Mouse (Mus musculus): ENCODE data around the gene Sgca. TPM values are rescaled to one million over a fixed set of nuclear protein-coding genes. Genes with fewer than 3 reads are reported as not detected.

Gene Sgca
- polyA plus RNA-seq, 1 experiment from 2014 or later: not detected

GRCm38 (mm10) chr11:95002705-95003104 lies 26.6 kb upstream of the Sgca start:
- H3K4me1 ChIP-seq (ENCODE audit: insufficient read depth): 0 out of 2 replicates have a peak, but pooled peaks cover 4% of the 10 kb centered on the region
- no peaks in the 10 kb centered on the region for H3K27me3 ChIP-seq (ENCODE audit: insufficient read depth, low read length)
- no peaks in the 10 kb centered on the region for H3K9me3 ChIP-seq (ENCODE audit: low read depth, low read length)
- ATAC-seq (ENCODE audit: insufficient read depth): no peak
- no peak for TF ChIP-seq CTCF (IDR thresholded peaks at IDR 0.05; ENCODE audit: low read depth)
- no peak overlapping the region for H3K27ac ChIP-seq (ENCODE audit: low read depth)
- H3K36me3 ChIP-seq (ENCODE audit: insufficient read depth): peaks cover 82% of the 10 kb centered on the region
- WGBS: 94% methylated on average over 8 of the region's 8 CpGs
- H3K9ac ChIP-seq: no peak overlapping the region
- DNase-seq: no peak
- no peak overlapping the region for H3K4me3 ChIP-seq (ENCODE audit: low read depth, low read length)
- H3K4me2 ChIP-seq: no peak overlapping the region

GRCm38 (mm10) chr11:95001584-95002347 lies 25.6 kb upstream of the Sgca start:
- Histone ChIP-seq H3K9me3 (ENCODE audit: low read depth, low read length) (no peaks in the 10 kb centered on the region), H3K4me2 (no peak overlapping the region), H3K36me3 (ENCODE audit: insufficient read depth) (peaks cover 91% of the 10 kb centered on the region), H3K4me3 (ENCODE audit: low read depth, low read length) (no peak overlapping the region), H3K27me3 (ENCODE audit: insufficient read depth, low read length) (no peaks in the 10 kb centered on the region), H3K4me1 (ENCODE audit: insufficient read depth) (0 out of 2 replicates have a peak, but pooled peaks cover 4% of the 10 kb centered on the region), H3K27ac (ENCODE audit: low read depth) (no peak overlapping the region), H3K9ac (no peak overlapping the region)
- 90% methylated on average over 21 of the region's 21 CpGs for WGBS
- DNase-seq (no peak), ATAC-seq (ENCODE audit: insufficient read depth) (no peak)
- no peak for TF ChIP-seq CTCF (IDR thresholded peaks at IDR 0.05; ENCODE audit: low read depth)

DNA sequence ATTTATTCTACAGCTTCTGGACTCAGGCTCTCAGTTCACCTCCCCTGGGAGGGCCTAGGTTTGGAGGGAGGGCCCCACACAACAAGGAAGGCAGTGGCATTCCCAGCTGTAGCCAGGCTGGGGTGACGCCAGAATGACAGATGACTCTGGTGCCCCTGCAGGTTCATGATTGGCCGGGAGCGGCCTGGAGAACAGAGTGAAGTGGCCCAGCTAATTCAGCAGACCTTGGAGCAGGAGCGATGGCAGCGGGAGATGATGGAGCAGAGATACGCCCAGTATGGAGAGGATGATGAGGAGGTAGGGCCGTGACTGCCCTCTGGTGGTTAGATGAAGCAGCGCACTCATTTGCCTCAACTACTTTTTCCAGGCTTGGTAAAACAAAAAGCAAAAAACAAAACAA lies 24.9 kb upstream of the Sgca start:
- H3K4me3 ChIP-seq (ENCODE audit: low read depth, low read length): no peak overlapping the region
- H3K9ac ChIP-seq: no peak overlapping the region
- no peaks in the 10 kb centered on the region for H3K27me3 ChIP-seq (ENCODE audit: insufficient read depth, low read length)
- ATAC-seq (ENCODE audit: insufficient read depth): peak; percentile 69; the same call in 1 of the 2 replicates
- H3K4me1 ChIP-seq (ENCODE audit: insufficient read depth): 0 out of 2 replicates have a peak, but pooled peaks cover 2% of the 10 kb centered on the region
- TF ChIP-seq CTCF (IDR thresholded peaks at IDR 0.05; ENCODE audit: low read depth): peak; percentile 95
- peak overlapping the region; percentile 59; the same call in 1 of the 2 replicates for H3K27ac ChIP-seq (ENCODE audit: low read depth)
- no peak overlapping the region for H3K4me2 ChIP-seq
- peak; percentile 87 for DNase-seq
- peaks cover 98% of the 10 kb centered on the region for H3K36me3 ChIP-seq (ENCODE audit: insufficient read depth)
- WGBS: 2% methylated on average over 8 of the region's 8 CpGs
- H3K9me3 ChIP-seq (ENCODE audit: low read depth, low read length): no peaks in the 10 kb centered on the region

DNA sequence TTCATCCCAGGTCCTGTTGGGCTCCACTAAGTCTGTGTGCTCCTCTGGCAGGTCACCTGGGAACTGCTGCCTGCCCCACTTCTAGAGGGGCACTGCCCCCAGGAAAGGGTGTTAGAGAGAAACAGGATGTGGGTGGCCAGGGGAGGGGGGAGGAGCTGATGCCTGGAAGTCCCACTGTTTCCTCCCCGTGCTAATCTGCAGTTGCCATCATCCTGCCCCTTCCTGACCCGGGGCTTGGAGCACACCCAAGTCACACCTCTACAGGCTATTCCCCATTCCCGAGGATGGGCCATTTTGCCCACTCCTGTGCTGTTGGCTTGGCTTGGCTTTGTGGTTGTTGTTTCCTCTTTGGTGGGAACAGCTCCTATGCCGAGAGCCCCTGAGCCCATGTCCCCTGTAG lies 24.4 kb upstream of the Sgca start:
- no peak overlapping the region for H3K4me3 ChIP-seq (ENCODE audit: low read depth, low read length)
- ATAC-seq (ENCODE audit: insufficient read depth) (no peak), DNase-seq (peak; percentile 46)
- H3K4me1 ChIP-seq (ENCODE audit: insufficient read depth): no peaks in the 10 kb centered on the region
- 23% methylated on average over 4 of the region's 4 CpGs for WGBS
- no peaks in the 10 kb centered on the region for H3K9me3 ChIP-seq (ENCODE audit: low read depth, low read length)
- H3K27me3 ChIP-seq (ENCODE audit: insufficient read depth, low read length): no peaks in the 10 kb centered on the region
- H3K27ac ChIP-seq (ENCODE audit: low read depth): peak overlapping the region; percentile 59
- H3K9ac ChIP-seq: no peak overlapping the region
- no peak for TF ChIP-seq CTCF (IDR thresholded peaks at IDR 0.05; ENCODE audit: low read depth)
- no peak overlapping the region for H3K4me2 ChIP-seq
- peaks cover 96% of the 10 kb centered on the region for H3K36me3 ChIP-seq (ENCODE audit: insufficient read depth)

GRCm38 (mm10) chr11:95000128-95000527 lies 24.0 kb upstream of the Sgca start:
- H3K9me3 ChIP-seq (ENCODE audit: low read depth, low read length): no peaks in the 10 kb centered on the region
- peak overlapping the region; percentile 59 for H3K27ac ChIP-seq (ENCODE audit: low read depth)
- H3K4me2 ChIP-seq: no peak overlapping the region

DNA sequence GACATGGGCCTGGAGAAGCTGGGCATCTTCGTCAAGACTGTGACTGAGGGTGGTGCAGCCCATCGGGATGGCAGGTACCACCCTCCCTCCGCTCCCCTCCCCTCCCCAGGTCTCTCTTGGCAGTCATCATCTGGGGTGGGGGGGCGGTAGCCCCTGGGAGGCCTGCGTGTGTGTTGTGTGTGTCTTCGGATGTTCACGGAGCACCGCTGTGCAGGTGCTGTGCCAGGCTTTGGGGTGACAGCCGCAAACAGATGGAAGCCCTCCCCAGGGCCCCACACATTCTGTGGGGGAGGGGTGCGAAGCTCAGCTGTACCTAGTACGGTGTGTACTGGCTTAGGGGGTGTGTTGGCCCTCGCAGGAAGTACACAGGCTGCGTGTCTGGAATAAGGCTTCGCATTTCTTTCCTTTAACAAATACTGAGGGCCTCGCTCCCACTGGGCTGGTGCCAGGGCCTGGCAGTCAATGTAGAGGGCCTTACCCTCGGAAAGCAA lies 22.0 kb upstream of the Sgca start:
- H3K36me3 ChIP-seq (ENCODE audit: insufficient read depth): peaks cover 81% of the 10 kb centered on the region
- H3K27ac ChIP-seq (ENCODE audit: low read depth): no peak overlapping the region
- 68% methylated on average over 16 of the region's 16 CpGs for WGBS

More at GRCm38 (mm10) chr11:95000128-95000527, 24.0 kb upstream of the Sgca start:
- H3K36me3 ChIP-seq (ENCODE audit: insufficient read depth): peaks cover 96% of the 10 kb centered on the region
- DNase-seq: no peak
- H3K9ac ChIP-seq: no peak overlapping the region
- no peaks in the 10 kb centered on the region for H3K27me3 ChIP-seq (ENCODE audit: insufficient read depth, low read length)
- no peak for ATAC-seq (ENCODE audit: insufficient read depth)
- no peak overlapping the region for H3K4me3 ChIP-seq (ENCODE audit: low read depth, low read length)
- WGBS: 63% methylated on average over 8 of the region's 8 CpGs
- TF ChIP-seq CTCF (IDR thresholded peaks at IDR 0.05; ENCODE audit: low read depth): no peak
- H3K4me1 ChIP-seq (ENCODE audit: insufficient read depth): 0 out of 2 replicates have a peak, but pooled peaks cover 2% of the 10 kb centered on the region

DNA sequence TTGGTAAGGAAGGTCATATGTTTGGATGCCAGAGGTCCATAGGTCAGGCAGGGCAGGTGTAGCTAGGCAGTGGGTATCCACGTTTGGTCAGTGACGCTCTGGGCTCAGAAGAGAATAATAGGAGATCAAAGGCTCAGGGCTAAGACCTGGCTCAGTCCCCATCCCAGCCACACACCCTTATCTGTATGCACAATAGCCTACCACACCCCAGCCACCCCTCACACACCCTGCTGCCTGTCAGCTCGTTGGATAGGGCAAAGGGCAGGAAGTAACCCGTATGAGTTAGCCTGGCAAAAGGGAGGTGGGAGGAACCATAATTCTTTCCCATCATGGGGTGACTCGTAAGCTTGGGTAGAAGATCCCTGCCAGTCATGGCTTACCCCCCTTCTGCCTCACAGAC lies 21.5 kb upstream of the Sgca start:
- WGBS: 45% methylated on average over 5 of the region's 5 CpGs
- H3K4me3 ChIP-seq (ENCODE audit: low read depth, low read length): no peak overlapping the region
- no peaks in the 10 kb centered on the region for H3K9me3 ChIP-seq (ENCODE audit: low read depth, low read length)
- peak overlapping the region; percentile 27 for H3K4me2 ChIP-seq
- no peaks in the 10 kb centered on the region for H3K27me3 ChIP-seq (ENCODE audit: insufficient read depth, low read length)
- peaks cover 76% of the 10 kb centered on the region for H3K36me3 ChIP-seq (ENCODE audit: insufficient read depth)
- peaks cover 14% of the 10 kb centered on the region for H3K4me1 ChIP-seq (ENCODE audit: insufficient read depth)
- TF ChIP-seq CTCF (IDR thresholded peaks at IDR 0.05; ENCODE audit: low read depth): no peak
- H3K27ac ChIP-seq (ENCODE audit: low read depth): no peak overlapping the region
- no peak overlapping the region for H3K9ac ChIP-seq
- DNase-seq: no peak
- ATAC-seq (ENCODE audit: insufficient read depth): no peak

More for the DNA sequence above, 22.0 kb upstream of the Sgca start:
- Histone ChIP-seq H3K4me1 (ENCODE audit: insufficient read depth) (peaks cover 14% of the 10 kb centered on the region), H3K4me2 (peak overlapping the region; percentile 27), H3K4me3 (ENCODE audit: low read depth, low read length) (no peak overlapping the region), H3K27me3 (ENCODE audit: insufficient read depth, low read length) (no peaks in the 10 kb centered on the region), H3K9ac (no peak overlapping the region), H3K9me3 (ENCODE audit: low read depth, low read length) (no peaks in the 10 kb centered on the region)
- DNase-seq (no peak), ATAC-seq (ENCODE audit: insufficient read depth) (no peak)
- no peak for TF ChIP-seq CTCF (IDR thresholded peaks at IDR 0.05; ENCODE audit: low read depth)
